Mouse (Mus musculus): Measurements from ENCODE around the gene Gm9944. TPM values are rescaled to one million over a fixed set of nuclear protein-coding genes. Genes with fewer than 3 reads are reported as not detected.

Gm9944 gene
- not detected in 2 replicates for polyA plus RNA-seq (2015; fragmentation: Nextera tagmentation; extraction: Ambion mirVana)

DNA sequence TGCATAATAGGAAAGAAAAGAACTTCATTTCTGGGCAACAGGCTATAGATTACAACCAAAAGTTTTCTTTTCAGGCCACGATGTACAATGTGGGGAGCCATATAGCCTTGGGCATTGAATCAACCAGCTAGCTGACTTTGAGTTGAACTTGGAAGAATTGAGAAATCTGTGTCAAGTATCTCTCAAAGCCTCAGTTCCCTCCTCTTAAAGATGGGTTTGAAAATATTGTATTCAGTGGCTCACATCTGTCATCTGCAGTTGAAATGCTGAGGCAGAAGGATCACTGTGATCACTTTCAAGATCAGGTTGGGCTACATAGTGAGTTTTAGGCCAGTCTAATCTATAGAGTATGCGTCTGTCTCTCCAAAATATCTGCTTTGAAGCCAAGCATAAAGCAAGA is at the start of gene Gm9944:
Gene Gm9944 (minus strand): TSS at position 101 of the 400 bp plus-strand sequence.
- WGBS = 76% methylated on average over 2 of the region's 2 CpGs

GRCm38 (mm10) chr4:144493331-144493730 is 40.2 kb upstream of the Gm9944 start:
- no peak for ATAC-seq (ENCODE audit: insufficient number of reproducible peaks, low FRiP score, low TSS enrichment, low read depth)
- Histone ChIP-seq H3K36me3 (no peaks in the 10 kb centered on the region), H3K4me2 (no peak overlapping the region), H3K4me1 (no peaks in the 10 kb centered on the region), H3K9me3 (no peaks in the 10 kb centered on the region), H3K27me3 (no peaks in the 10 kb centered on the region), H3K9ac (no peak overlapping the region), H3K4me3 (no peak overlapping the region), H3K27ac (no peak overlapping the region)

More for the DNA sequence above, at the start of gene Gm9944:
- Histone ChIP-seq H3K4me1 (no peaks in the 10 kb centered on the region), H3K4me3 (no peak within 1 kb of the TSS), H3K9me3 (no peaks in the 10 kb centered on the region), H3K27me3 (no peaks in the 10 kb centered on the region), H3K27ac (no peak within 1 kb of the TSS), H3K4me2 (no peak within 1 kb of the TSS), H3K9ac (no peak within 1 kb of the TSS), H3K36me3 (no peaks in the 10 kb centered on the region)
- ATAC-seq (ENCODE audit: insufficient number of reproducible peaks, low FRiP score, low TSS enrichment, low read depth) = no peak

DNA sequence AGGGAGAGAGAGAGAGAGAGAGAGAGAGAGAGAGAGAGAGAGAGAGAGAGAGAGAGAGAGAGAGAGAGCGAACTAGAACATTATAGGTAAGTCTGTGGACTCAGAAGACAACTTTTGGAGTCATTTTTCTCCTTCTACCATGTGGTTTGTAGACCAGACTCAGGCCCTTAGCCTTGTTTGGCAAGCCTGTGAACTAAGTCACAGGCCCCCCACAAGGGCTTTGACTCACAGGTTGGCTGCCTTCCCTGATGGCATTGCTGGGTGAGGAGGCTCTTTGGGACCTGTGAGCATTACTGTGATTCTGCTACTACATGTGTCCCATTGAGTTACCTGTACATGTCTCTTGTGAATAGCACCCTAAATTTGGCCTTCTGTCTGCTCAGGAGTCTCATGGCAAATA is 15.0 kb upstream of the Gm9944 start:
- 79% methylated on average over 1 of the region's 1 CpGs for WGBS

GRCm38 (mm10) chr4:144465206-144465605 is 12.1 kb upstream of the Gm9944 start:
- no peak overlapping the region for H3K4me2 ChIP-seq
- no peak for ATAC-seq (ENCODE audit: insufficient number of reproducible peaks, low FRiP score, low TSS enrichment, low read depth)
- H3K9ac ChIP-seq = no peak overlapping the region
- H3K27me3 ChIP-seq = no peaks in the 10 kb centered on the region
- no peak overlapping the region for H3K27ac ChIP-seq
- H3K4me1 ChIP-seq = no peaks in the 10 kb centered on the region
- H3K4me3 ChIP-seq = no peak overlapping the region
- no peaks in the 10 kb centered on the region for H3K9me3 ChIP-seq
- WGBS = 65% methylated on average over 2 of the region's 2 CpGs
- H3K36me3 ChIP-seq = no peaks in the 10 kb centered on the region

More for the DNA sequence above, 15.0 kb upstream of the Gm9944 start:
- Histone ChIP-seq H3K9ac (no peak overlapping the region), H3K9me3 (no peaks in the 10 kb centered on the region), H3K36me3 (no peaks in the 10 kb centered on the region), H3K4me2 (no peak overlapping the region), H3K27me3 (no peaks in the 10 kb centered on the region), H3K4me1 (no peaks in the 10 kb centered on the region), H3K4me3 (no peak overlapping the region), H3K27ac (no peak overlapping the region)
- no peak for ATAC-seq (ENCODE audit: insufficient number of reproducible peaks, low FRiP score, low TSS enrichment, low read depth)

DNA sequence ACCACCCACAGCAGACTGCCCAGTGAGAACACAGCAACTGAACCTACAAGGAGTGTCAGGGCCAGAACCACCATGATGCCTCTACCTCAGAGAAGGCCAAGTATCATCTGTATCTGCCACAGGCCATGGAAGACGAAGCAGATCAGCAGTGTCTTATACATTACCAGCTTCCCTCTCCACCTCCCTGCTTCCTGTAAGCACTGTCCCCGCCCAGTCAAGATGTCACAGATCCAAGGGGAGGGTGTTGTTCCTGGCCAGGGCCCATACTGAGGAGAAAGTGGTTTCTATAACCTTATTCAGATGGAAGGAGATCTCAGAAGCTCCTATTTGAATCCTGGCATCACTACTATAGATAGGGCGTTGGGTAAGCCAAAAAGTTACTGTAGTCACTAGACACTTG is 10.5 kb upstream of the Gm9944 start, which contains the start of gene Aadacl3:
Gene Aadacl3 (minus strand): TSS at position 101 of the 400 bp plus-strand sequence.
- WGBS = 65% methylated on average over 3 of the region's 3 CpGs

DNA sequence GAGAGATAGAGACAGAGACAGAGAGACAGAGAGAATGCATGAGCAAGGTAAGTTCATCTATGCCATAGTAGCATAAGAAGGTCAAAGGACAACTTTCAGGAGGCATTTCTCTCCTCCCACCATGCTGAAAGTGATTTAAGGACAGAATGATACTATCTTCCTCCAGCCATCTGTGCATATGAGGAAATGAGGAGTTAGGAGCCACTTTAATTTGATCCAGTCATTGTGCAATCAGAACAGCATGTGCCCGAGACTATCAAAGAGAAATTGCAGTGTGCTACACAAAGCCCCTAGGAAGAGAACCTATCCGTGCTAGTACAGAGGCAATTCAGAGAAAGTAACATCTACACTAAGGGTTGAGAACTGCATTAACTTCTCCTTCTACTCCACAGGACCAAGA is 4.6 kb downstream of the Gm9944 start:
- H3K27ac ChIP-seq = no peak overlapping the region
- H3K36me3 ChIP-seq = no peaks in the 10 kb centered on the region
- 42% methylated on average over 2 of the region's 2 CpGs for WGBS
- no peak overlapping the region for H3K9ac ChIP-seq
- no peaks in the 10 kb centered on the region for H3K4me1 ChIP-seq
- no peaks in the 10 kb centered on the region for H3K27me3 ChIP-seq
- no peak for ATAC-seq (ENCODE audit: insufficient number of reproducible peaks, low FRiP score, low TSS enrichment, low read depth)
- H3K4me3 ChIP-seq = no peak overlapping the region
- H3K9me3 ChIP-seq = no peaks in the 10 kb centered on the region
- no peak overlapping the region for H3K4me2 ChIP-seq

More for the DNA sequence above, 10.5 kb upstream of the Gm9944 start, which contains the start of gene Aadacl3:
- Histone ChIP-seq H3K4me2 (no peak within 1 kb of the TSS), H3K9me3 (no peaks in the 10 kb centered on the region), H3K4me3 (no peak within 1 kb of the TSS), H3K27ac (no peak within 1 kb of the TSS), H3K27me3 (no peaks in the 10 kb centered on the region), H3K4me1 (no peaks in the 10 kb centered on the region), H3K9ac (no peak within 1 kb of the TSS), H3K36me3 (no peaks in the 10 kb centered on the region)
- no peak for ATAC-seq (ENCODE audit: insufficient number of reproducible peaks, low FRiP score, low TSS enrichment, low read depth)

- H3K27ac ChIP-seq = no peak overlapping the region
- no peak for ATAC-seq (ENCODE audit: insufficient number of reproducible peaks, low FRiP score, low TSS enrichment, low read depth)
- no peak overlapping the region for H3K4me2 ChIP-seq
- H3K4me3 ChIP-seq = no peak overlapping the region
- 57% methylated on average over 1 of the region's 1 CpGs for WGBS
- no peak overlapping the region for H3K9ac ChIP-seq
- H3K4me1 ChIP-seq = no peaks in the 10 kb centered on the region
- no peaks in the 10 kb centered on the region for H3K36me3 ChIP-seq
- no peaks in the 10 kb centered on the region for H3K27me3 ChIP-seq
- H3K9me3 ChIP-seq = no peaks in the 10 kb centered on the region
These were observed 11.5 kb downstream of the Gm9944 start for GRCm38 (mm10) chr4:144441582-144441981.

DNA sequence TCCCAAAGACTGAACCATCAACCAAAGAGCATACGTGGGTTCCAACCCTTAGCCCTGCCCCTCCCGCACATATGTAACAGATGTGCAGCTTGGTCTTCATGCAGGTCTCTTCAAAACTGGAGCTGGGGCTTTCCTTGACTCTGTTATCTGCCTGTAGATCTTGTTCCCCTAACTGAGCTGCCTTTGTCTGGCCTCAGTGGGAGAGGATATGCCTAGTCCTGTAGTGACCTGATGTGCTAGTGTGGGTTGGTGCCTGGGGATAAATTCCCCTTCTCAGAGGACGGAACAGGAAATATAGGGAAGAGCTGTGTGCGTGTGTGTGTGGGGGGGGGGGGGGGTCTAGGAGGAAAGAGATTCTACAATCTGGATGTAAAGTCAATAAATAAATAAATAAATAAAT is 12.0 kb downstream of the Gm9944 start:
- no peaks in the 10 kb centered on the region for H3K4me1 ChIP-seq
- 79% methylated on average over 3 of the region's 4 CpGs for WGBS
- no peaks in the 10 kb centered on the region for H3K27me3 ChIP-seq
- ATAC-seq (ENCODE audit: insufficient number of reproducible peaks, low FRiP score, low TSS enrichment, low read depth) = no peak
- H3K4me2 ChIP-seq = no peak overlapping the region
- H3K9me3 ChIP-seq = no peaks in the 10 kb centered on the region
- no peaks in the 10 kb centered on the region for H3K36me3 ChIP-seq
- H3K27ac ChIP-seq = no peak overlapping the region
- no peak overlapping the region for H3K9ac ChIP-seq
- no peak overlapping the region for H3K4me3 ChIP-seq

DNA sequence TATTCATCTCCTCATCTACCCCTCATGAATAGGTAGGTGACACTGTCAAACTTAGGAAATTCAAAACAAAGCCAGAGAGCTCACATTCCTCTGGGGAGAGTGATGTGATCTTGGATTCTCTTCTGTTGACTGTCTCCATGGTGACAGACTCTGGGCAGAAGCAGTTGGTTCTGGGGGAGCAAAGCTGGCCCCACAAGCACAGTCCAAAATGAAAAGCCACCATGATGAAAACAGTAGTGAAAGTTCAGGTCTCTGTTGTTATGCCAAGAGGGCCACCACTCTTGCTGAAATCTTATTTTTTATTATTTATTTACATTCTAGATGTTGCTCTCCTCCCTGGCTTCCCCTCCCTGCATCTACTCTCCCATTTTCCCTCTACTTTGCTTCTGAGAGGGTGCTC is 14.4 kb downstream of the Gm9944 start, which contains the start of gene 1700012P22Rik:
Gene 1700012P22Rik (minus strand): TSS at position 101 of the 400 bp plus-strand sequence.
- H3K36me3 ChIP-seq = no peaks in the 10 kb centered on the region
- H3K9me3 ChIP-seq = no peaks in the 10 kb centered on the region
- H3K4me1 ChIP-seq = no peaks in the 10 kb centered on the region
- H3K27me3 ChIP-seq = no peaks in the 10 kb centered on the region
- no peak within 1 kb of the TSS for H3K27ac ChIP-seq
- H3K4me2 ChIP-seq = no peak within 1 kb of the TSS
- H3K9ac ChIP-seq = no peak within 1 kb of the TSS
- H3K4me3 ChIP-seq = no peak within 1 kb of the TSS
- ATAC-seq (ENCODE audit: insufficient number of reproducible peaks, low FRiP score, low TSS enrichment, low read depth) = no peak

GRCm38 (mm10) chr4:144433216-144433615 is 19.9 kb downstream of the Gm9944 start:
- Histone ChIP-seq H3K27ac (no peak overlapping the region), H3K27me3 (no peaks in the 10 kb centered on the region), H3K4me3 (no peak overlapping the region), H3K9me3 (no peaks in the 10 kb centered on the region), H3K4me1 (no peaks in the 10 kb centered on the region), H3K36me3 (no peaks in the 10 kb centered on the region), H3K4me2 (no peak overlapping the region), H3K9ac (no peak overlapping the region)
- 87% methylated on average over 5 of the region's 5 CpGs for WGBS
- no peak for ATAC-seq (ENCODE audit: insufficient number of reproducible peaks, low FRiP score, low TSS enrichment, low read depth)

- H3K4me1 ChIP-seq = no peaks in the 10 kb centered on the region
- H3K36me3 ChIP-seq = no peaks in the 10 kb centered on the region
- H3K27me3 ChIP-seq = no peaks in the 10 kb centered on the region
- ATAC-seq (ENCODE audit: insufficient number of reproducible peaks, low FRiP score, low TSS enrichment, low read depth) = no peak
- no peak overlapping the region for H3K4me2 ChIP-seq
- H3K4me3 ChIP-seq = no peak overlapping the region
- WGBS = 78% methylated on average over 2 of the region's 2 CpGs
- no peak overlapping the region for H3K27ac ChIP-seq
- no peak overlapping the region for H3K9ac ChIP-seq
- no peaks in the 10 kb centered on the region for H3K9me3 ChIP-seq
These were observed 22.4 kb downstream of the Gm9944 start for GRCm38 (mm10) chr4:144430723-144431122.

DNA sequence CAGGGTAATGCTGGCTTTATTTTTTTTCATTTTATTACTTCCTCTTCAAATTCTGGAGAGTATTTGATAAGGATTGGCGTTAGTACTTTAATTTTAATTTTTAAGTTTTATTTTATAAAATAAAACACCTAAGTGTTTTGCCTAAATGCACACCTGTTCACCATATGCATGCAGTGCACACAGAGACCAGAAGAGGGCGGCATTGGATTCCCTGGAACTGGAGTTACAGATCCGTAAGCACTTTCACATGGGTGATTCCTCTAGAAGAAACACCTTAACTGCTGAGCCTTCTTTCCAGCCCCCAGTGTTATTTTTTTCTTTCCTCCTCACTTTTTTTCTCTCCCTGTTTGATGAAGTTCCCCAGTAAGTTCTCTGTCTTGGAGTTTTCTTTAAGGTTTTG is 24.2 kb downstream of the Gm9944 start:
- Histone ChIP-seq H3K27ac (no peak overlapping the region), H3K36me3 (no peaks in the 10 kb centered on the region), H3K9me3 (no peaks in the 10 kb centered on the region), H3K9ac (no peak overlapping the region), H3K27me3 (no peaks in the 10 kb centered on the region), H3K4me2 (no peak overlapping the region), H3K4me3 (no peak overlapping the region), H3K4me1 (no peaks in the 10 kb centered on the region)
- WGBS = 16% methylated on average over 3 of the region's 3 CpGs
- ATAC-seq (ENCODE audit: insufficient number of reproducible peaks, low FRiP score, low TSS enrichment, low read depth) = no peak

DNA sequence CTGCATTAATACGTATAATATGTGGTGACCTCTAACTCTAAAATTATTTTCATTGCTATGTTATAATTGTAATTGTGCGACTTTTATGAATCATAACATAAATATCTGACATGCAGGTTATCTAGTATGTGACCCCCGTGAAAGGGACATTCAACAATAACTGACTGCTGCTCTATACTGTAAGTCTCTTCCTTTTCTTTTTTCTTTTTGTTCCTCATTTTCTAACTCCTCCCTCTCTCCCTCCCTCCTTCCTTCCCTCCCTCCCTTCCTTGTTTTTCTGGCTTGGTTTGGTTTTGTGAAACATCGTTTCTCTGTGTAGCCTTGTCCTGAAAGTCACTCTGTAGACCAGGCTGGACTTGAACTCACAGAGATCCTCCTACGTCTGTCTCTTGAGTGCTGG is 28.5 kb downstream of the Gm9944 start:
- Histone ChIP-seq H3K36me3 (no peaks in the 10 kb centered on the region), H3K9ac (no peak overlapping the region), H3K4me3 (no peak overlapping the region), H3K27me3 (no peaks in the 10 kb centered on the region), H3K4me1 (no peaks in the 10 kb centered on the region), H3K9me3 (no peaks in the 10 kb centered on the region), H3K27ac (no peak overlapping the region), H3K4me2 (no peak overlapping the region)
- 74% methylated on average over 5 of the region's 5 CpGs for WGBS
- ATAC-seq (ENCODE audit: insufficient number of reproducible peaks, low FRiP score, low TSS enrichment, low read depth) = no peak
